Mouse (Mus musculus) kidney, postnatal 4 days (tissue): ENCODE results near the gene Heatr4.
"Not testable (repeated sequence)": the region's sequence is repeated elsewhere in the genome, so short reads cannot be mapped to it uniquely, and the experiment has no call there.

Experiments used
- DNase-seq, 2 experiments: peaks; one replicate each; pipeline ENCODE4 v3.0.0; 2021; ENCODE audit warnings: mixed read lengths in 2 of 2

The Heatr4 gene

DNA sequence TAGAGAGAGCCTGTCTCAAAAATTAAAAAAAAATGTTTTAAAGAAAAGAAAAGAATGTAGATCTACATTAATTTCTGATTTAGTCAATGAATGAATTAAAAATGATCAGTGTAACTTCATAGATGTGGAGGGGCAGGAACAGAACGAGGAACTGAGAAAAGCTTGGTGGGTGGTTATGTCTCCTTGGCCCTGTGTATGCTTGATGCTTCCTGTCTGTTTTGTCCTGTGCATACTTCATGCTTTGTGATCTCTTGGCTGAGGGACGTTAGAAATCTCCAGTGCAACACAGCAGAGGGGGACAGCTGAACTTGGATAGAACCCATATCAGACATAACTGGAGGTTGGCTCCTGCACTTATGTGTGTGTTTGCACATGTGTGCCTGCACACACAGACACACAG is 12.6 kb upstream of the Heatr4 start:
- DNase-seq: no peak

DNA sequence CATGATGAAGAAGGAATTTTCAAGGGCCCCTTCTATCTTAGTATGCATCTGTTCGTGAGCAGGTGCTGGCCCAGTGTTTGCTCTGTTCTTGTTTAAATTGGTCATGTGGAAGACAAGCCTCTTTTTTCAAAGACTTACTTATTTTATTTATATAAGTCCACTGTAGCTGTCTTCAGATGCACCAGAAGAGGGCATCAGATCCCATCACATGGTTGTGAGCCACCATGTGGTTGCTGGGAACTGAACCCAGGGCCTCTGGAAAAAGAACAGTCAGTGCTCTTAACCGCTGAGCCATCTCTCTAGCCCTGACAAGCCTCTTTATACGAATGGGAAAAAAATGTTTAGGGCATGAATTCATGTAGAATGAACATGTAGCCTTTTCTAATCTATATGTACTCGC is 4.7 kb upstream of the Heatr4 start:
- DNase-seq: no peak

DNA sequence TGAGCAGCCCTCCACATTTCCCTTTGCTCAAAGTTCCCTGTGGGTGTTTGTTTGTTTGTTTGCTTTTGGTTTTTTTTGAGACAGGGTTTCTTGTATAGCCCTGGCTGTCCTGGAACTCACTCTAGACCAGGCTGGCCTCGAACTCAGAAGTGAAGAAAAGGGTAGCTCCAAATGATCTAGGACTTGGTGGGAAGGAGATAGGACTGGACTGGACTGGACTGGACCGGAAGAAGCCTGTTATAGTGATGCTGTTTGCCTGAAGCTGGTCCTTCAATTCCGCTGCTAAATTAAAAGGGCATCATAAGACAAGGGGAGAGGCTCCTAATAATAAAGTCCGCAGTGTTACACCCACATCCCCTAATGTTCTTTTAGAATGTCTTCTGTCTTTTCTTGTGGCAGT is 3.8 kb upstream of the Heatr4 start:
- DNase-seq: no peak

DNA sequence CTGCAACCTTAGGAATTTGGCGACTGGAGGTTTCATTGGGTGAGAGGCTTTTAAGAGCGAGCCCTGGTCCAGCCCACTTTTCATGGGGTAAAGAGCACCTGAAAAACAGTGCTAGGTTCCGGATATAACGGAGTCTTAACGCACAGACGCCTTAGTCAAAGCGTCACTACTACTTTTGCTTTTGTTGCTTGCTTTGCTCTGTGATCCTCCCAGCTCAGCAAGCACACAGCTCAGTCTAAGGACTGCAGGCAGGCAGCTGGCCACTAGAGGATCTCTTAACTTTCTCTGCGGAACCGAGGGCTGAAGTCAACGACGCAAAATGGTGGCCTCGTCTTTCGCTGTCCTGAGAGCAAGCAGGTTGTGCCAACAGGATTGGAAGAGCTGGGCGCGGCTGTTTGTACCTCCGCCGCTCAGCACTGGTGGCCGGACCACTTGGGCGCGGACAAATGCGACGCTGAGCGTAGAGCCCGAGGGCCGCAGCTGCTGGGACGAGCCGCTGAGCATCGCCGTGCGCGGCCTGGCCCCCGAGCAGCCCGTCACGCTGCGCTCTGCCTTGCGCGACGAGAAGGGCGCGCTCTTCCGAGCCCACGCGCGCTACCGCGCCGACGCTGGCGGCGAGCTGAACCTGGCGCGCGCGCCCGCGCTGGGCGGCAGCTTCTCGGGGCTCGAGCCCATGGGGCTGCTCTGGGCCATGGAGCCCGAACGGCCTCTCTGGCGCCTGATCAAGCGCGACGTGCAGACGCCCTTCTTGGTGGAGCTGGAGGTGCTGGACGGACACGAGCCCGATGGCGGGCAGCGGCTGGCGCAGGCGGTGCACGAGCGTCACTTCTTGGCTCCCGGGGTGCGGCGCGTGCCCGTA is 3.2 kb upstream of the Heatr4 start, which contains the start of gene Acot2:
TSS of gene Acot2 (plus strand) at position 279 of the 859 bp plus-strand sequence.
- peak; percentile 81 to 90 for DNase-seq

DNA sequence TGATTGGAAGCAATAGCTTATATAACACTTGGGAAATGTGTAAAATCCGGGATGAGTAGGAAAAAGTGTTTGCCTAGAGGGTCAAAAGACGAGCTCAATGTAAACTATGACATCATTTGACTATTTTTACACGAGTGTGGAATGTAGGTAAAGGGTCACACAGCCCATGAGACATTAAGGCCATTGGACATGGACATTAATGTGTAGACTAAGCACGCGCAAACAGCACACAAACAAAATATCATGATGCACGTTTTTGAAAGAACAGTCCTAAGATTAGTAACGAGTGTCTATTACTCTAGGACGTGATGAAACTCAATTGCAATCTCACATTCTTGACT is 2.6 kb upstream of the Heatr4 start:
- DNase-seq: no peak

DNA sequence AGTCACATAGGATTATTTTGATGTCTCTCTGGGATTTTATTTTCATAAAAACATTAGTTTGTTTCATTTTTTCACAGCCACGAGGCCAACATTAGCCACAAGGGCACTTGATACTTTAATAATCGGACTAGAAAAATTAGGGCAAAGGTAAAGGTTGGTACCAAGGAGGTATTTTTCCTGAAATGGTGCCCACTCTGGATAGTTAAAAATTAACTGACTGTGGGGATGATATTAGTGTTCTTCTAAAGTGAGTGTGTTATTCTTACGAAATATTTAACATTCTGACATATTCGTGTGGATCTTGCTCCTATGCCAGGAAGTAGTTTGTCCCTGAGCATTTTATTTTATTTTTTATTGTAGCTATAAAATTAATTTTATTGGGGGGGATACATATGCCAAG is 3.0 kb downstream of the Heatr4 start:
- DNase-seq: no peak

DNA sequence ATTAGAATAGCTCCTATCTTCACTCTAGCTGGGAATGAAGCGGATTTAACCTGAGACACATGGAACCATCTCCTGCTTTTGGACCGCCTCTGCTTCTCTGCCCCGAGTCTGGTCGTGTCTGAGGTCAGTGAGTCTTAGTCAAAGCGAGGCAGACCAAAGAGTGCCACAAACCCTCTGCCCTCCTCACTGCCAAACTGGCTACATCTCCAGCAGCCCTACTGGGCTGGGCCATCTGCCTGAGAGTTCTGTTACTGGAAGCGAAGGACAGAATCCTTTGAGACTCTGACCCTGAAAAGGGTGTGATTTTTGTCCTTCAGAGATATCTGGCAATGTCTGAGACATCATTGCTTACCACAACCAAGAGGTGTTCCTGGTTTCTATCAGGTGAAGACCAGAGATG is 5.8 kb downstream of the Heatr4 start:
- DNase-seq: no peak

DNA sequence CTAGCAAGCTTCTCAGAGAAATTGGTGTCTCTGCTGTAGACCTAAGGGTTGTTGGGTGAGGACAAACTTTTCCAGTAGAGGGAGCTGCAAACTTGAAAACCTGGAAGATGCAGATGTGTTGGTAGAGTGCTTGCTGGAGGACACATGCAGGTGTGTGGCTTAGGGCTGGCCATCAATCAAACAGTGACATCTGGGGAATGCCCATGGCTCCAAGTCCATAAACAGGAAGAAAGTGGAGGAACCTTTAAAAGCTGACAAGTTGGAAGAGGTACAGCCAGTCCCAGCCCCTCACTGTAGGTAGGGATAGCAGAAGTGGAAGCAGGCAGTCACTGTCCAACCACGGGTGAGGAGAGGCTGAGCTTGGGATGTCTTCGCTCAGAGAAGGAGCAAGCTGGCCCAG is 12.5 kb downstream of the Heatr4 start:
- DNase-seq: peak; percentile 45 to 68

DNA sequence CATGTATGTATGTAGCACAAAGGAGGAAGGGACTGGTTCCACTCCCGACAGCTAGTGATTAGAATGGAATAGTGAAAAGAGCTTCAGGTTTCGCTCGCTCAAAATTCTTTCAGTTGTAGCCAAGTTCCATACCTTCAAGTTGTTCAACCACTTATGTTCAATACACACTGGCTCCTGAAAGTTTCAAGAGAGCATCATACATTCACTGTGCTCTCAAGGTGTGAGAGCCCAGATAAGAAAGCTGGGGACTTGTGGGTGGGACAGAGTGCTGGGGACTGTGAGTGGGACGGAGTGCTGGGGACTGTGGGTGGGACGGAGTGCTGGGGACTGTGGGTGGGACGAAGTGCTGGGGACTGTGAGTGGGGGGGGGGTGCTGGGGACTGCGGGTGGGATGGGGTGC is 19.4 kb downstream of the Heatr4 start:
- DNase-seq: no peak

DNA sequence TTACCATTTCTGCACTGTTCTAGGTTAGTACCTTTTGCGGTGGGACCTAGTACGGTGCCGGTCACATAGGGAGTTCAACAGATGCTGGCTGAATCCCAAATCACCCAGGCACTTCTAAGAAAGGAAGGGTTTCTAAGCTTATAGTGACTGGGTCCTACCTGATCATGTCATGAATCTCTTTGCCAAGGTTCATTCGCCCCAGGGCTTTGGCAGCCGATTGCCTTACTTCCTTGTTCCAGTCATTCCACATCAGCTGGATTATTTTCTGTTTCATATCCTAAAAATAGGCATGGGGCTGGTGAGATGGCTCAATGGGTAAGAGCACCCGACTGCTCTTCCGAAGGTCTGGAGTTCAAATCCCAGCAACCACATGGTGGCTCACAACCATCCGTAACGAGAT is 26.4 kb downstream of the Heatr4 start:
- DNase-seq: no peak

DNA sequence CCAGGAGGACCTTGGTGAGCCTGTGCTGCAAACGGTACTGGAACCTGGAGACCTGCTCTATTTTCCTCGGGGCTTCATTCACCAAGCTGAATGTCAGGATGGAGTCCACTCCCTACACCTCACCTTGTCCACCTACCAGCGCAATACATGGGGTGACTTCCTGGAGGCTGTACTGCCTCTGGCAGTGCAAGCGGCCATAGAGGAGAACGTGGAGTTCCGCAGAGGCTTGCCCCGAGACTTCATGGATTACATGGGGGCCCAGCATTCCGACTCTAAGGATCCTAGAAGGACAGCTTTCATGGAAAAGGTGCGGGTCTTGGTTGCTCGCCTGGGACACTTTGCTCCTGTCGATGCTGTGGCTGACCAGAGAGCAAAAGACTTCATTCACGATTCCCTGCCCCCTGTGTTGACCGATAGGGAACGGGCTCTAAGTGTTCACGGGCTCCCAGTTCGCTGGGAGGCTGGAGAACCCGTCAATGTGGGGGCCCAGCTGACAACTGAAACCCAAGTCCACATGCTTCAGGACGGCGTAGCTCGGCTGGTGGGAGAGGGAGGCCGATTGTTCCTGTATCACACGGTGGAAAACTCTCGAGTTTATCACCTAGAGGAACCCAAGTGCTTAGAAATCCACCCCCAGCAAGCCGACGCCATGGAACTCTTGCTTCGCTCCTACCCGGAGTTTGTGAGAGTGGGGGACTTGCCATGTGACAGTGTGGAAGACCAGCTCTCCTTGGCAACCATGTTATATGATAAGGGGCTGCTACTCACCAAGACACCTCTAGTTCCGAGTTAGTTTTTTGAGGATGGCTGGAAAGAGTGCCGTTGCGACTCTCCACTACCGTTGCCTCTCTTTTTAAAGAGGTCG is 32.7 kb downstream of the Heatr4 start:
- no peak for DNase-seq

DNA sequence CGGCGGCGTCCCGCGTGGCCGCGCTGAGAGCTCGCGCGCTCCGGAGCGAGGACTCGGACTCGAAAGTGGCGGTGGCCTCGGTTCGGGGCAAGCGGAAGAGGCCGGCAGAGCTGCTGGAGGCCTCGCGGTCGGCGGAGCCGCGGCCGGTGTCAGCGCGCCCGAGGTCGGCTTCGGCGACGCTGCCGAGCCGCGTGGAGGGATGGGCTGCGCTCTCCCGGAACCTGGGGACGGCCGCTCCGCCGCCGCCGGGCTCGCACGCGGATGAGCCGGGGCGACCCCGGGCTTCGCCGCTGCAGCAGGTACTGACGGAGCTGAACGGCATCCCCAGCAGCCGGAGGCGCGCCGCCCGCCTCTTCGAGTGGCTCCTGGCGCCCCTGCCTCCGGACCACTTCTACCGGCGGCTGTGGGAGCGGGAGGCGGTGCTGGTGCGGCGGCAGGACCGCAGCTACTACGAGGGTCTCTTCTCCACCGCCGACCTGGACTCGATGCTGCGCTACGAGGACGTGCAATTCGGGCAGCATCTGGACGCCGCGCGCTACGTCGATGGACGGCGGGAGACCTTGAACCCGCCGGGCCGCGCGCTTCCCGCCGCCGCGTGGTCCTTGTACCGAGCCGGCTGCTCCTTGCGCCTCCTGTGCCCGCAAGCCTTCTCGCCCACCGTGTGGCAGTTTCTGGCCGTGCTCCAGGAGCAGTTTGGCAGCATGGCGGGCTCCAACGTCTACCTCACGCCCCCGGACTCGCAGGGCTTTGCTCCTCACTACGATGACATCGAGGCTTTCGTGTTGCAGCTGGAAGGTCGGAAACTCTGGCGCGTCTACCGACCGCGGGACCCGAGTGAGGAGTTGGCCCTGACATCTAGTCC is 33.6 kb downstream of the Heatr4 start:
- peak; percentile 59 to 67 for DNase-seq

DNA sequence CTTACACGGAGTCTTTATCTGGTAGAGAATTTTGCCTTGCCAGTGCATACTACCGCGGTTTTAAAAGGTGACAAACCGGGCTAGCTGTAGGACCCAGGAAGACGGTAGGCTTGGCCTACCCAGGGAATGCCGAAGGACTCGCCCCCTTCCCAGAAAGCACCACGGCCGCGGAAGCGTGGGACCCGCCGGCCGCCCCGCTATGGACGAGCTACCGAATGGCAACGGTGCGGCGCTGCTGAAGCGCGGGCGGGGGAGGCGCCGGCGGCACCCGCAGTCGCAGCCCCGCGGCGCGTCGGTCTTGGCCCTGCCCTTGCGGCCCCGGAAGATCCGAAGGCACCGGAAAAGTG is 34.2 kb downstream of the Heatr4 start, which contains the start of gene Riox1:
TSS of gene Riox1 (plus strand) at position 116 of the 347 bp plus-strand sequence.
- DNase-seq: peak; percentile 85 to 90

DNA sequence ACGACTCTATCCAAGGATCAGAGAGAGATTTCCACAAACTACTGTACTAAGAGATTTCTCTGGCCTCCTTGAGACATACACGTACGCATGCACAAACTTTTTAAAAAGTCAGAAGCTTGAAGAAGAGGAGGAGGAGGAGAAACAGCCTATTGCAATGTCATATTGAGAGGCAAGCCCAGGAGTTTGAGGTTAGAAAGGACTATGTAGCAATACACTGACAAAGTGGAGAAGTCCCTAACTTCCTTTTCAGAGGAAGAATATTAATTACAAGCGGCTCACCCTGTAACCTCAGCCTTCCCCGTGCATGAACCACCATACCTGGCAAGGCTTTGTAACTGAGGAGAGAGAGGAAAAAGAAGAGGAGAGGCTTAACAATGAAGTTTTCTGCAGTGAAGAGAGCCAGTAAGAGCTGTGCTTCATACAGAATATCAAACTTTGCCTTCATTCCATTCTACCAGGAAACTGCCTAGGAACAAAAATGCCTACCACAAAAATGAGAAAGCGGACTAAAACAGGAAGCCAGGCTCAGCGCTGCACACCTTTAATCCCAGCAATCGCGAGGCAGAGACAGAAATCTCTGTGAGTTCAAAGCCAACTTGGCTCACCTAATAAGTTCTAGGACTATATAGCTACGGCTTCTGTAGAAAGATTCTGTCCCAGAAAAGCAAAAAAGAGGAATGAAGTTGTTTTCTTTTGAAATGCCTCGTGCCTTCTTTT is 34.7 kb downstream of the Heatr4 start:
- peak in 1 of 2 experiments; percentile 10 for DNase-seq

DNA sequence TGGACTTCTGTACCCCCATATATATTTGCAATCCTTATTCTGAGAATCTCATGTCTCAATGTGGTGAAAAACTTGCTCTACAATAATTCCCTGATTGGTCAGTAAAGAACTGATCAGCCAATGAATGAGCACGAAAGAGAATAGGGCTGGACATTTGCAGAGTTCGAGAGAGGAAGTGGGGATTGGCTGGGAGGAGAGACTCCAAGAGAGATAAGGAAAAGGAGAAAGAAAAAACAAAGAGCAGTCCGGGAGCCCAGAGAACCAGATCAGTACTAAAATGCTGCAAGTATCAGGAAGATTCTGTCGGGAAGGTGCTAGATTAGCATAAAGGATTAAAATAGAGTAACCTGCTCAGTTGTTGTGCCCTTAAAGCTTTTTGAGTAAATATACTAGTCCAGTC is 35.6 kb downstream of the Heatr4 start:
- no peak for DNase-seq

DNA sequence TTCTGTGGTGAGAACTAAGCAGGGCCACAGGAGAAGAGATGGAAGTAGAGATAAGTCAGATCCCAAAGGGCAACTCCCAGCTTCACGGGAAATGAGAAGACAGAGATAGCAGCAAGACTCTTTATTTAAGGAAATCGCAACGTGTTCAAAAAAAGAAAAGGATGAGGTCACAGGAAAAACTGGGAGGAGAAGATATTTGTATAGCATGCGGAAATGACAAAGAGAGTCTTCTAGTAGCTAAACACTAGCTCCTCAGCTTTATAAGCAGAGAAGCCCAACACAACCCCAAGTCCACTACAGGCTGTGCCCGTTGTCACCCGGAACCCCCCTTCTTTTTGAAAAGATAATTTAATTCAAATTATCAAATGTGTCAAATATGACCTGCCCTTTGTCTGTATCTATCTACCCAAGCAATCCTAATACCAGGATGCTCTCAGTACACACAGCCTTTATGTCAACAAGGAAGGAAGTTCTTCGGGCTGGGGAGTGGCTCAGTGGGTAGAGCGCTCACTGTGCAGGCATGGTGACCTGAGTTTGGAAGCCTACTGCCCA is 37.3 kb downstream of the Heatr4 start:
- peak in 1 of 2 experiments; percentile 16 for DNase-seq

DNA sequence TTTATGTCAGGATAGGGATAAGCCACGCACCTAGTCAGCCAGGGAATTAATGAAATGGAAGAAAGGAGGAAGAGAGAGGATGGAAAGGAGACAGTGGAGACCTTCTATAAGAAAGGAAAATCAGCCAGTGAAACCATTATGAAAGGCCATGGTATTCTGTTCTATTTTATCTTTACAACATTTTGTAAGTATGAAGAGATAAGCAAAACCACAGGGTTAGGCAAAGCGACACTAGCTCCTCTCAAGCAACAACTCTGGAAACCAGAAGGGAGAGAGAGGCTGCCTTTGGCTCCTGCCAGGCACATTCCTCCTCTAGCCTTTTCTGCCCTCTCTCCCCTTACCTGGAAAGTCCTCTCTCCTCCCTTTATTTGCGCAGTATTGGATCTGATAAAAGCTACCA is 42.7 kb downstream of the Heatr4 start:
- DNase-seq: no peak

DNA sequence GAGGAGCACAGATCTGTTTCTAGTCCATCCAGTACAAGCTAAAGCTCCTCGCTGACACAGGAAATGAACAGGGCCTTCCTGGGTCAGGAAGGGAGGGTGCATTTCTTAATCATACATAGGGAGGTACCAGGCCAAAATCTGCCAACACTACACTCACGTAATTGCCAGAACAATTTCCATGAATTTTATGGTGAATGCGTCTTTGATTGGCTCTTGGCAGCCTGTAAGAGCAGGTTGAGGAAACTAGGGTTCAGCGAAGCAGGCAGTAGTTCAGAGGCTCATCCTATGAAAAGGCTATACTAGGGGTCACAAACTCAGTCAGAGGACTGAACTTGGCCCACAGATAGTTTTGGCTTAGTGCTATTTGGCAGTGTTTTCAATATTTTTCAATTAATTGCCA is 44.6 kb downstream of the Heatr4 start:
- DNase-seq: no peak

DNA sequence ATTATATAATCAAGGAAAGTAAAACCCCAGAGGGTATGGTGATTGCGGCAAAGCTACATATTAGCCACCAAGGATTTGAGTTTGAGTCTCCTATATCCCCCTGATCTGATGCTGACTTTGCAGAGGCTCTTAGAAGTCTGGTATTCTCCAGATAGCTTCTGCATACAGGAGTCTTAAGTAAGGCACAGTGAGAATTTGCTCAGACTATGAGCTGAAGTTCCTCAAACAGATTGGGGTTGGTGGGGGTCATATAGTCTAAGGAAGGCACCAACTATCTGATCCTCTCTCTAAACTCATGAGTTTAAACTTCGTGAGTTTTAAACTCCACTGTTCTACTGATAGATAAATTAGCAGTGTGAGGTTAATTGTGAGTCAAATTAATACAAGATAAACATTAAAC is 45.3 kb downstream of the Heatr4 start:
- DNase-seq: no peak

DNA sequence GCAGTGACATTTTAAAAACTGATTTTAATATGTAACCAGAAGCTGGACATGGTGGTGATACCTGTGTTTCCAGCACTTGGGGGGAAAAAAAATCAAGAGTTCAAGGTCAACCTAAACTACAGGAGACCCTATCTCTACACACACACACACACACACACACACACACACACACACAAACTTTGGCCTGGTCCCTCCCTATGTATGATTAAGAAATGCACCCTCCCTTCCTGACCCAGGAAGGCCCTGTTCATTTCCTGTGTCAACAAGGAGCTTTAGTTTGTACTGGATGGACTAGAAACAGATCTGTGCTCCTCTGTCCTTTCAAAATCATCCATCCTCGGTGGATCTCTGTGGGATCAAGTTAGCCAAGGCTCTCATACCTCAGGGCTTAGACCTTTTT is 46.1 kb downstream of the Heatr4 start:
- DNase-seq: not testable (repeated sequence)

DNA sequence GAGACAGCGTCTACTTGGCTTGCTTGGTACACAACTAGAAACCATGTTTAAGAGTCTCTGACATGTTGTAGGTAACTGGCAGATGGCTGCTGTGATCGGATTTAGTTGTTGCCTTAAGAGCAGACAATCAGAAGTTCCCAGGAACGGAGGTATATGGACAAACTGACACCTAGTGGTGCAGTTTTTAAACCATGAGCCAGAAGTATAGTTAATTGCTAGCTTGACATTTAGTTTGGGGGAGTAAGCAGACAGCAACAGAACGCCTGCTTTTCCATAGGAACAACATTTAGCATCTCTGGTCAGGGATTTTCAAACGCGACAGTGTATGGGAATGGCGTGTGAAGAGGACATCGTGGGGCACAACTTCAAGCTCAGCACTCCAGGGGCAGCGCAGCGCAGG is 47.1 kb downstream of the Heatr4 start:
- no peak for DNase-seq

DNA sequence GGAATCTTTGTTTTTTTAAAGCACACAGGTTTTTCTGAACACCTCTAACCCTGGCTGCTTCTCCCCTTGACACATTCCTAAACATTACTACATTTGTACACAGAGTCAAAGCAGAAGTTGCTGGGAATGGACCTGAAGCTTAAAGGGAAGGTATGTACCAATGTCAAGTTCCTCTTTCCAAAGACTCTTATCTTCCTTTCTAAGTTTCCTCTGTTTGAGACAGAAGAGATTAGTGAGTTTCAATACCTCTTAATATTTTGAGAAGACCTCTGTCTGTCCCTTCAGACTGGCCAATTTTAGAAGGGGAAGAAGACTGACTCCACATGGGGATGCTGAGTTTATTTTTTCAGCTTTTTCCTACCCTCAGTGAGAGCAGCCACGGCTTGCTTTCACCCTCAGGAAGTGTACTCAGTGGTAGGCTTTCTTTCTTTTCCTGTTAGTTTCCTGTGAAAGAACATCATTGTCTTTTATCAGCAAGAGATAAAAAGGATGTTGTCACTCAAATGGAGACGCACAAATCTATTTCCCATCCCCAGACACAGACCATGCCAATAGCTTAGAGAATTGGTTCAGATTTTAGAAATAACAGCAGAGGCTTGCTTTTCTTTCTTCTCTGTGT is 55.4 kb downstream of the Heatr4 start:
- DNase-seq: no peak
